Mouse (Mus musculus): ENCODE data around the gene 9930022D16Rik.

9930022D16Rik gene

GRCm38 (mm10) chr11:109413617-109414016 lies at the start of gene 9930022D16Rik:
9930022D16Rik (plus strand) TSS chr11:109413917.
- DNase-seq (ENCODE audit: low spot score): no peak

DNA sequence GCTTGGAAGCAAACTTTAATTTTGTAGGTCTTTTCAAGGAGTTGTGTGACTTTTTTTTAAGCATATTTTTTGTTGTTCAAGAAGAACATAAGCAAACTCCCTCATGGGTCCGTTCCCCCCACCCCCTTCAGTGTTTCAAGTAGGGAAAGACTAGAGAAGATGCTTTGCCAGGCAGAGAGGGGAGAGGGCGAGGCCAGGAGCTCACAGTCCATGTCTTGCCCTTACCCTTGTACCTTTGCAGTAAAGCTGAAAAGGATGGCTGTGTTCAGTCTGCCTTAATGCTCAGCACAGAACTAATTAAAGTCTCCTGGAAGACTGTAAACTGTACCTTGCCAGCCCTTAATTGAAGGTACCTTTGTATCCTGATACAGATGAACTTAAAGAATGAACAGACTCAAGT lies 49.4 kb upstream of the 9930022D16Rik start:
- DNase-seq (ENCODE audit: low spot score): no peak

DNA sequence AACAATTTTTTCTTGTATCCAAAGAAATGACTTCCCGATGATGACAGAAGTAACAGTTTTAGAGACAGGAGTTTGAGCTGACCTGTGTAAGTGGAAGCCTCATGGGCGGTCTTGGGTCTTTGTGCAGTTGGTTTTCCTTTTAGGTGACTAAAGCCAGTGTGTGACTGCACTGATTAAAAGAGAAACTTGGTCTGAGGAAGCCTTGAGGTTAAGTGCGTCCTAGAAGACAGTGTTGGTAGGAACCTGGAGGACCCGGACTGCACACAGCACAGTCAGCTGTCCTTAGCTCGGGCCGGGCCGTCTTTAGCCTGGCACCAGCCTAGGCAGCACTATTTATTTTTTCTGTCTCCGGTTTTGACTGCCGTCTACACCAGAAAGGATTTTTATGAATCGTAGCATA lies 48.8 kb upstream of the 9930022D16Rik start:
- no peak for DNase-seq (ENCODE audit: low spot score)

GRCm38 (mm10) chr11:109365818-109366217 lies 47.9 kb upstream of the 9930022D16Rik start:
- no peak for DNase-seq (ENCODE audit: low spot score)

DNA sequence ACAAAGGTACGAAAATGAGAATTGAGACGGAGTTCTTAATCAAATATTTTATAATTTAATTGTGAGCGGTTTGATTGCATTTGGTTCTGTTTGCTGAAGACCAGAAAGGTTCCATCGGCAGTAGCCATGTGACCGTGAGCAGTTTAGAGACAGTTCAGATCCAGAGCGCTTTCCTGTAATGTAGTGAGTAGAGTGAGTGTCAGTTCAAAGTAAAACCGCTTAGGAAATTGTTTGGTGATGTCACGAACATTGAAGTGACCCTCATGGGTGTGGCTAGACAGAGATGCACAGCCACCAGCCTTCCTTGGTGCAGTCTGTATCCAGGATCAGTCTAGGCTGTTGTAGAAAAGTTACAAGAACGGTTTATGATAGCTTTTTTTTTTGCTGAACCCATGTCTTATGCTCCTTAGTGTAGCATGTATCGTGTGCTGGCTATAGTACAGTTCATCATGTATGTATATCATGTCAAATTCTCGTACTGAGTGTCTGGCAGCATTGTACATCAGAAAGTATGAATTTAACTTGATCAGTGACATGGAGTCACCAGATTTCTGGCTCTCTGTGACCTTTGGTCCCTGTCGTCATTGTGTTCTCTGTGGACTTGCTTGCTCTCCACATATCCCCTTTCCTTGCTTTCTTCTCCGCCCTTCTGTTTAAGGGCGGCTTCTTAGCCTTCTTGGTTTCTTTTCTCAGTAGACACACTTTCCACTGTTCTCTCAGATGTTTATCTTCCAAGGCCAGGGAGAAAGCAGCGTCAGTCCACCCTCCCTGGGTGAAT lies 46.7 kb upstream of the 9930022D16Rik start:
- no peak for DNase-seq (ENCODE audit: low spot score)

GRCm38 (mm10) chr11:109369026-109369637 lies 44.6 kb upstream of the 9930022D16Rik start:
- no peak for DNase-seq (ENCODE audit: low spot score)

- DNase-seq (ENCODE audit: low spot score): no peak
Observed at GRCm38 (mm10) chr11:109375412-109375811, 38.3 kb upstream of the 9930022D16Rik start.

GRCm38 (mm10) chr11:109376484-109377143 lies 37.1 kb upstream of the 9930022D16Rik start:
- no peak for DNase-seq (ENCODE audit: low spot score)

DNA sequence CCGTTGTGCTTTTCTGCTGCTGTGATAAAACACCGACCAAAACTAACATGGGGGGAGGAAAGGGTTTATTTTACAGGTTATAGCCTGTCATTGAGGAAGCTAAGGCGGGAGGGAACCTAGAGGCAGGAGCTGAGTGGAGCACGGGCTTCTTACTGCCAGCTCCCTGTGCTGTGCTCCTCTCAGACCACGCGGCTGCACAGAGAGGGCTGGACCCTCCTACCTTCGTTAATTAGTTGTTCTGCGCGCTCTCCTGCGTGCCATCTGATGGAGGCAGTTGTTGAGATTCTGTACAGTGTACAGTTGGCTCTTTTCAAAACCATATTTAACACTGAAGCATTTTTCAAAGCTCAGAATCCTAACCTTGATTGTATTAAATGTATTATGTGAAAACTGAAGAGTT lies 36.2 kb upstream of the 9930022D16Rik start:
- no peak for DNase-seq (ENCODE audit: low spot score)

DNA sequence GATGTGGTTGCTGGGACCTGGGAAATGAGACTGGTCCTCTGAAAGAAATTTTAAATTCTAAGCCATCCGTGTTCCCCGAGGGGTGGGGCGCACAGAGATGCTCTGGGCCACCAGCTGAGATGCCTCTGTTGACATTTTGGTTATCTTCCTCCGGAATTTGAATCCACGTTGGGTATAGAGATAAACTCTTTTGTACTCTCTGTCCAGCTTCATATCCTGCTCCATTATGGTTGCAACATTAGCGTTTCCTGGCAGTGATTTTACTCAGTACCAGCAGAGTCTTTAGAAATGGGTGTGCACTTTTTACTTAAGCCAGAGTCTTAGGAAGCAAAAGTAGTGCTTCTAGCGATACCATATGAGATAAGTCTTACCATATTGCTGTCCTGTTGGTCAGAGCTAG lies 35.7 kb upstream of the 9930022D16Rik start:
- DNase-seq (ENCODE audit: low spot score): no peak

DNA sequence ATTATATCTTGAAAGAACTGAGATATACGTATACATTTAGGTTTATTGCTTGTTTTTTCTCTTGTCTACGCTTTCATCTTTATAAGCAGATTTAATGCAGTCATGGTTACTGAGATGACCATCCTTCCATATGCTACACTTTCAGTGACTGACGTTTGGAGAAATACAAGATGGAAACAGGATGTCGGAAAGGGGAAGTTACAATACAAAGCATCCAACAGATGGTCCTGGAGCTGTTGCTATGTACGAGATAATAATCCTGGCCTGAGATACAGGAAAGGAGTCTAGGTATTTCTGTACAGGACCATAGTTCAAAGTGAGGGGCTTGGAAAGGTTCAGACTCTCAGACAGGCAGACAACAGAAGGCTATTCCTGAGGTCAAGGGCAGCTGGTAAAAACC lies 33.1 kb upstream of the 9930022D16Rik start:
- DNase-seq (ENCODE audit: low spot score): no peak

- DNase-seq (ENCODE audit: low spot score): no peak
Observed at GRCm38 (mm10) chr11:109385296-109385695, 28.4 kb upstream of the 9930022D16Rik start.

- DNase-seq (ENCODE audit: low spot score): no peak
Observed at GRCm38 (mm10) chr11:109389046-109389445, 24.7 kb upstream of the 9930022D16Rik start.

GRCm38 (mm10) chr11:109391200-109391599 lies 22.5 kb upstream of the 9930022D16Rik start:
- no peak for DNase-seq (ENCODE audit: low spot score)

DNA sequence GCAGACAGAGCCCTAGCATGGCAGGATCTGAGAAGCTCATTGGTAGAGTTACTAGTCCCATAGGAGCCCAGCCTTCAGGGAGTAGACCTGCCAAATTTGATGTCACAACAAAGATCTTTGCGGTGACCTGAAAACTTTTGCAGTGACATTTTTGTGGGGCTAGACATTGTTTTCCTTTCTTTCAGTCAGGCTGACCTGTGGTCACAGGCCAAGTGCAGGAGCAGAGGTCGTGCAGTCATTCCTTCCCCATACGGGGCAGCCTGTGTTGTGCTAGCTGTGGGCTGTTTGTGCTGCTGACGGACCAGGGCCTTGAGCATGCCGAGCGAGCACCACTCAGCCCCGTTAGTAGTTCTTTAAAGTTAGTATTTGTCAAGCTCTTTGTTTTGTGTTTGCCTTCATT lies 22.0 kb upstream of the 9930022D16Rik start:
- no peak for DNase-seq (ENCODE audit: low spot score)

- no peak for DNase-seq (ENCODE audit: low spot score)
Observed at GRCm38 (mm10) chr11:109392601-109393000, 21.1 kb upstream of the 9930022D16Rik start.

GRCm38 (mm10) chr11:109394758-109395157 lies 19.0 kb upstream of the 9930022D16Rik start:
- DNase-seq (ENCODE audit: low spot score): no peak

GRCm38 (mm10) chr11:109395291-109395690 lies 18.4 kb upstream of the 9930022D16Rik start:
- no peak for DNase-seq (ENCODE audit: low spot score)

GRCm38 (mm10) chr11:109406431-109406830 lies 7.3 kb upstream of the 9930022D16Rik start:
- no peak for DNase-seq (ENCODE audit: low spot score)

- DNase-seq (ENCODE audit: low spot score): no peak
Observed at GRCm38 (mm10) chr11:109410197-109410980, 3.3 kb upstream of the 9930022D16Rik start.

GRCm38 (mm10) chr11:109414802-109415201 lies 1.1 kb downstream of the 9930022D16Rik start:
- no peak for DNase-seq (ENCODE audit: low spot score)

DNA sequence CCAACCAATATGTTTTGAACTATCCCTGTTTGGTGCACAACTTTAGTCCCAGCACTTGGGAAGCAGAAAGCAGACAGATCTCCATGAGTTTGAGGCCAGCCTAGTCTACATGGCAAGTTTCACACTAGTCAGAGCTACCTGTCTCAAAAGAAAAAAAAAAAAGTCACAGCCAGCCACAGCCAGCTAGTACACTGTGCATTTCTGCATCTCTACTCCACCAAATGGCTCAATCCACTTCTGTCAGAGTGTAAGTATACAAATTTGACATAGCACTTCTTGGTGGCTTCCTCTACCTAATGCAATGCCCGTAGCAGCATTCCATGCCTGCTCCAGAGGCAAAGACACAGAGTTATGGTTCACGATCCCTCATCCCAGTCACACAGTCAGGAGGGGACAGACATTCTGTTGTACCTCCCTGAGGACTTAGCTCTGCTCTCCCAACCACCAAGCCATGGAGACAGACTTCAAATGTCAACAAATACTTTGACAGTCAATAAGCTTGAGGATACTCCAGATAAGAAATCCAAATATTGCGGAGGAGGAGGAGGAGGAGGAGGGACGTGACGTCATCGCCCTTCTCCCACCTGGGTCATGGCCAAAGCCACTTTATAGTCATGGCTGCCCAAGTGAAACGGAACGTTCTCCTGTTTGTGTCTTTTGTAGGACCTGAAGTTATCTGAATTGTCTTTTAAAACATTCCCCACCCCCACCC lies 3.1 kb downstream of the 9930022D16Rik start:
- DNase-seq (ENCODE audit: low spot score): no peak

Data from ovary, postnatal 14 days (tissue).